Mouse (Mus musculus) urinary bladder, postnatal 36 days (tissue): ENCODE results near the gene 1110051M20Rik.

Source experiments
- DNase-seq, 2 experiments: peaks; one replicate each; pipeline ENCODE4 v3.0.0; 2022; ENCODE audit warnings: low spot score in 2 of 2, mixed read lengths in 1 of 2

1110051M20Rik gene

GRCm38 (mm10) chr2:91305926-91306325, 138.6 kb downstream of the 1110051M20Rik start:
- no peak for DNase-seq

GRCm38 (mm10) chr2:91302845-91303244, 141.7 kb downstream of the 1110051M20Rik start:
- DNase-seq = no peak

DNA sequence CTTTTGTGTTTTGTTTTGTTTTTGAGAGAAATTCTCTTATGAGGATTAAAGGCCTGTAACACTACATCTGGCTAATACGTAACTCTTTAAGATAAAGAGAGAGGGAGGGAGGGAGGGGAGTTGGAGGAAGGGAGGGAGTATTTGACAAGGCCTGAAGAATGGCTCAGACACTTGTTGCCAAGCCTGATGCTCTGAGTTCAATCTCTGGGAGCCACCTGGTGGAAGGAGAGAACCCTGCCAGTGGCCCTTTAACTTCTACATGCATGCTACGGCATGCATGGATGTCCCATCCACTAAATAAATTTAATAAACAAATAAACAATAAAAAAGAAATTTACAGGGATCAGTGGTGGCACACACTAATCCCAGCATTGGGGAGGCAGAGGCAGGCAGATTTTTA, 142.7 kb downstream of the 1110051M20Rik start:
- no peak for DNase-seq

GRCm38 (mm10) chr2:91300784-91301183, 143.7 kb downstream of the 1110051M20Rik start:
- DNase-seq = no peak

DNA sequence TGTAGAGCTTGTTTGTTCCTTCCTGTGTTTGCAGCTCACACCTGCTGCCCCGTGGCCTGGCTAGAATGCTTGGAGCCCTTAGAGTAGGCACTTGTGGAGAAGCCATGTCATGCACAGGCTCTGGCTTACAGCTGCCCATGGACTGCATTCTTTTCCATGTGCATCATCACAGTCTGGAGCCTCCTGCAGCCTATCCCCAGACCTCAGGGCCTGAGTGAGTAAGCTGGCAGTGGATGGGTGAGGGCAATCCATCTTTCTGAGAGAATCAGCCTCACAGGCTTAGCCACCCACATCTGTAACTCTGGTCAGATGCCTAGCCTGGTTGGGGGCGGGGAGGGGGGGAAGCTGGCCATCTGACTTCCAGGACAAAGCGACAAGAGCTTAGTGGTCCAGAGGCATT, 145.3 kb downstream of the 1110051M20Rik start:
- no peak for DNase-seq

DNA sequence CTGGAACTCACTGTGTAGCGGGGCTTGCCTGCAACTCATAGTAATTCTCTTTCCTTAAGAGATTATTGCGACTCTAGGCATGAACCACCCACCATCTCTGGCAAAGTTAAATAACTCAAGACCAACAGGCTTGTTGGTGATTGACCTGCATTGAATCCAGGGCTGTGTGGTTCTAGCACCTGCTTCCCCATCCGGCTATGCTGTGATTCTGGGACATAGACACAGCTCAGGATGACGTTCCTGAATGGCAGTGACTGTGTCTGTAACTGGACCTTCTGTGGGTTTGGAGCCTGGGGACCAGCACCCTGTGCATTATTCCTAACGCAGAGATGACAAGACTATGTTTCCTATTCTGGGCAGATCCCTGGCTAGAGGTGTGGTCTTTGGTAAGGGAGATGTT, 148.6 kb downstream of the 1110051M20Rik start:
- no peak for DNase-seq

GRCm38 (mm10) chr2:91294226-91294625, 150.3 kb downstream of the 1110051M20Rik start:
- DNase-seq = no peak

GRCm38 (mm10) chr2:91291197-91292007, 153.1 kb downstream of the 1110051M20Rik start:
- peak in 1 of 2 experiments; percentile 55 for DNase-seq

DNA sequence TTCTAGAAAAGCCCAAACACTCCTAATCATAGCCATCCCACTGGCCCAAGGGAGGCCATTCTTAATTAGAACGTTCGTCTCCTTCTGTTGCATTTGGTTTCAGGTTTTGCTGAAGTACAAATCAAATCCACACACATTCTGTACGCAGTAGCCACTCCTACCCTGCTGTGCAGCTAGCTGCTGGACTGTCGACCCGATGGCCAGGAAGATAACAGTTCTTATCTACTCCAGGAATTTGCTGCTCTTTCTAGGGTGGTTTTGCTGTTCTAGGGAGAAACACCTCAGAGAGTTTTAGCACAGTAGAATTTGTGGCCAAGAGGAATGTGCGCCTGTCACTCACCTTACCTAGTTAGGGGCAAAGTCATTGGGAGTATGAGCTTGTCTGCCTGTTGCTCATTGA, 156.9 kb downstream of the 1110051M20Rik start:
- no peak for DNase-seq

GRCm38 (mm10) chr2:91285885-91286505, 158.5 kb downstream of the 1110051M20Rik start:
- DNase-seq = peak; percentile 64 to 82

- DNase-seq = no peak
Observed at GRCm38 (mm10) chr2:91284375-91285199, 159.9 kb downstream of the 1110051M20Rik start.

GRCm38 (mm10) chr2:91283972-91284371, 160.5 kb downstream of the 1110051M20Rik start:
- no peak for DNase-seq

DNA sequence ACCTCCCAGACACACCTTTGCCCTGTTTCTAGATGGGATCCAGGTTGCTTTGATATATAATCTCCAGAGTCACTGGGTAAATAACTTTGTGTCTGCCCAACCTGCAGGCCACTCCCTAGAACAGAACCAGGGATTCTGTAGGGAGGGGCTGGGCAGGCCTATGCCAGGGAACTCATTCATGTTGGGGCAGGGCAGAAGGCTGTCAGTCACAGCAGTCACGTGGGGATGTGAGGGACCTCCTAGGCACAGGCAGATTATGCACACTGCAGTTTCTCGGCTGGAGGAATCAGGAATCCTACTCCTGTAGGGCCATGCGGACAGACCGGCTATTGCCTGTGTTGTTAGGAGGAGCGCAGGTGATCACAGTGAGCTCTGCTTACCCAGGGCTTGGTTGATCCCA, 163.1 kb downstream of the 1110051M20Rik start:
- peak; percentile 62 to 70 for DNase-seq

- no peak for DNase-seq
Observed at GRCm38 (mm10) chr2:91279372-91279755, 165.1 kb downstream of the 1110051M20Rik start.

GRCm38 (mm10) chr2:91278749-91279371, 165.6 kb downstream of the 1110051M20Rik start:
- peak in 1 of 2 experiments; percentile 55 for DNase-seq

DNA sequence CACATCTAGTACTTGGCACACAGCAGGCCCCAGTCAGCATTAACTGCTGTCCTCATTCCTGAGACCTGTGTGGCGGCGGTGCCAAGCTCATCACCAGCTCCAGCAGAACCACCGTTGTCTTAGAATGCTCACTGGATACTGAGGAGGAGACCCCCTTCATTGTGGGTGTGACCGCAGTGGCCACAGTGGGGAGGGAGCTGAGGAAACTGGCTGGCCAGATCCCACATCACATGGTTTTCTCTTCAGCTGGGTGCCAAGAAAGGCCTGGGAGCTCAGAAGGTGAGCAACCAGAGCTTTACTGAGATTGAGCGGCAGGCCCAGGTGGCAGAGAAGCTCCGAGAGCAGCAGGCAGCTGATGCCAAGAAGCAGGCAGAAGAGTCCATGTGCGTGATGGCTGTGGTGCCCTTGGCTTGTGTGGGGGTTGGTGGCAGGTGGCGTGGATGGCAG, 174.8 kb downstream of the 1110051M20Rik start:
- DNase-seq = no peak

- no peak for DNase-seq
Observed at GRCm38 (mm10) chr2:91268706-91269105, 175.8 kb downstream of the 1110051M20Rik start.

DNA sequence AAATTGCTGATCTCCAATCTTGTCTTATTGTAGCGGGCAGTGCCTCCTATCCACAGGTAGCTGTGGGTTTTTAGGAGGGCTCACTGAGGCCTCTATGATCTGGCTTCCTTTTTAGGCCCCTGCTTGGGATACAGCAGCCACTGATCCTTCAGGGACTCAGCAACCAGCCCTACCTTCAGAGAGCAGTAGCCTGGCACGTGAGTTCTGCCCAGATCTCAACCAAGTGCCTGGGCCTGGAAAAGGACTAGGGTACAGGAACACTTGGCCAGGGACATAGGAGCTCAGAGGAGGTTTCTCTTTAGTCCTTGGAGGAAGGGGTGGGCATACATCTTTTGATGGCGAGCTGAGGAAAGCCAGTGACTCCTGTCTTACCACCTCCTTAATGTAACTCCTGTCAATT, 176.5 kb downstream of the 1110051M20Rik start:
- DNase-seq = no peak

- peak; percentile 94 to 98 for DNase-seq
Observed at GRCm38 (mm10) chr2:91264711-91265681, 179.5 kb downstream of the 1110051M20Rik start, which contains the start of gene Arfgap2. TSS of gene Arfgap2 (plus strand) at chr2:91264974.
